Mouse (Mus musculus) heart, postnatal 25 days (tissue): ENCODE measurements around the gene Fam229a. TPM values are rescaled to one million over a fixed set of nuclear protein-coding genes. Genes with fewer than 3 reads are reported as not detected.
"Not testable (repeated sequence)": the region's sequence is repeated elsewhere in the genome, so short reads cannot be mapped to it uniquely, and the experiment has no call there.

Experiments used
- DNase-seq: peaks from one replicate; pipeline ENCODE4 v3.0.0; 2022; ENCODE audit warnings: low spot score
- intact Hi-C: fragments of 180-260 bp; cut with DNase I; formaldehyde crosslinking; loops from one replicate; pipeline ENCODE4 v1.15.1; 2025
- total RNA-seq, 2 experiments: library from RNA; stranded (reverse); gene quantifications; 2 replicates each; pipeline ENCODE4 v1.2.3; 2021

Fam229a gene
- not detected for total RNA-seq

DNA sequence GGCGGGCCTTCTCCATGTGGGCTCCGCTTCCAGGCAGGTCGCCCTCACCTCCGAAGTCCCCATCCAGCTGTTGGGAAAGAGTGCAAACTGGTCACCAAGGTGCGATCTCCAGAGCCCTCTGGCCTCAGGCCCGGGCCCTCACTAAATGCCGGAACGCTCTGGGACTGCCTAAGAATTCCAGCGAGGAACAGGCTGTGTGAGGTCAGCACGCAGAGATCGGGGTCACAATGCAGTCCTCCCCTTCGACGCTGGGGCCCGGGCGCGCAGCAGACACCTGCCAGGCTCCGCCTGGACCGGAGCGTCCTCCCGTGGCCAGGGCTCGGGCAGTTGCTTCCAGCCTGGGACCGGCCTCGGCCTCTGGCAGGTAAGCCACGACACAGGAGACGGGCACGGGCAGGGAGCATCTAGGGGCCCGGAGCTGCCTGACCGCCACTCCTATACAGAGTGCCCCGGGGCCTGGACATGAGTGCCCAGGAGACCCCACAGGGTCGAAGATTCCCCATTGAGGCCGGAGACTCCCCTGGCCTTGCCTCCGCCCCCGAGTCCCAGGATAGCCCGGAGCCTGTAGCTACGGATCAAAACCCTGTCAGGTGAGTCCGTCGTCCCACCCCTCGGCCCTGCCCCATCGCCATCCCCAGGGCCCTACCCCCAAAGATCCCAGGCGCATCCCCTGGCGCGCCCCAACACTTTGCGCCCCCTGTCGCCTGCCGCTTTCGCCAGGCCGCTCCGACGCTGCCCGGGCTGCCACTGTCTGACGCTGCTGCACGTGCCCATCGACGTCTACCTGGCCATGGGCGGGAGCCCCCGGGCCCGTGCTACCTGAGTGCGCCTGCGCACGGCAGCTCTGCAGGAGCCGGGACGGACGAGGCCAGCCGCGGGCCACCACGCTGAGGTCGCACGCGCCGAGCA, at the start of gene Fam229a, which contains the start of gene Tssk3:
TSS of gene Fam229a (plus strand) at position 219 of the 909 bp plus-strand sequence.
TSS of gene Tssk3 (minus strand) at position 51 of the 909 bp plus-strand sequence.
- DNase-seq: no peak
- intact Hi-C loops: loop anchor here (5.0 kb wide), 1 partner anchor 116 kb away; no protein-coding TSS in a partner anchor

DNA sequence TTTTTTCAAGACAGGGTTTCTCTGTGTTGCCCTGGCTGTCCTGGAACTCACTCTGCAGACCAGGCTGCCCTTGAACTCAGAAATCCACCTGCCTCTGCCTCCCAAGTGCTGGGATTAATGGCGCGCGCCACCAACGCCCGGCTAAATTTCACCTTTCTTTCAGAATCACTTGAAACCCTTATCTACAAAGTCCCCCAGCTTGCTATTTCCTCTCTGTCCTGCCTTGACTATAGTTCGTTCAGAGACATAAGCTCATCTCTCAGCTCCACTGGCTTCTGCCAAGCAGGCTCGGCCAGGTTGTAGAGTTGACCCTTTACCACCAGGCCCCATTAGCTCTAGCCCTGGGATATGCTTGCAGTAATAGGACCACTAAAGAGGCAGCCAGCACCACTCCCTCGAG, 43.6 kb upstream of the Fam229a start:
- intact Hi-C loops: no loop called here
- DNase-seq: no peak

DNA sequence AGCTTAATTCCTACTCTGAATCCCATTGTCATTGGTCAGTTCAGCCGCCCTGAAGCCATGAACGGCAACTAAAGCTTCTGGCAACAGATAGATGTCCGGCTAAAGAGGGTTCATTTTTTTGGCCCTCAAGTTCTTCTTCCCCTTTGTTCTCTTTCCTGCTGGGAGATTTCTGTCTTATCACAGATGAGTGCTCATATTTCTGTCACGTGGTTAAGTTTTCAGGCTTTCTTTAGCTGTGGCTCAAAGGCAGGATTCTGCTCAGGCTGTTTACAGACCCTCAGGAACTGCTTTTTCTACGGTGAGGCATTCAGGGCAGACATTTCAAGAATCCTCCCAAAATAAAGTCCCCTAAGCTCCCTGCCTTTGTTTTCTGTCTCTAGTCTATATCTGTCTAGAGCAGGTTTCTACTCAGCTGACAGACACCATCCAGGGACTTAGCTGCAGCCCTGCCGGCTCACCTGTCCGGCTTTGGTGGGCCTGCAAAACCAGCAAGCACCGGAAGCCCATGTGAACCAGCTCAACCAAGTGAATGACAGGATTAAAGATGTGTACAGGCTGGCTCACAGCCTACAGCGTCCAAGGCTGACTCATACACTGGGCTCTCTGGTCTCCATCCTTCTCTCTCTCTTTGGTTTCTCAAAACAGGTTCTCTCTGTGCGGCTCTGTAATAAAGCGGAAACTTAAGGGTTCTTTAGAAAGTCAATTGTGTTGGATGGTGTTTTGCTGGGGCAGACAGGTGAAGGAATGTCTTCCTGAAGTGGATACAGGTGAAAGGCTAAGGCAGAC, 43.0 kb upstream of the Fam229a start:
- no peak for DNase-seq
- intact Hi-C loops: no loop called here

DNA sequence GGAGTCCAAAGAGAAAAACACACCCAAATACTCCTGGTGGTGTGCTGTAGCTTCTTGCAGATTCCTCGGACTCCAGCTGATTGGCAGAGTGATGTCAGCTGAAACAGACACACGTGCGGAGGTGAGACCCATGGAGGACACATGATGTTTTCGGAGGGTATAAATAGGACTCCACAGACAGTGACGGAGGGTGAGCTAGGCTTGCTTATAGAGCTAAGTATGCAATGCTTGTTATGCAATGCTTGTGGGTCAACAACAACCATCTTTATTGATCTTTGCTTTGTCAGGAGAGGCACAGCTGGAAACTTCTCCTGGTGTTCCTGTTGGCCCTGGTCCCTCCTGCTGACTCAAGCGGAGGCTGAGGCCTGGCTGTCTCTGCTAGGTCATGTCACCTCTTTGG, 42.3 kb upstream of the Fam229a start:
- intact Hi-C loops: no loop called here
- no peak for DNase-seq

DNA sequence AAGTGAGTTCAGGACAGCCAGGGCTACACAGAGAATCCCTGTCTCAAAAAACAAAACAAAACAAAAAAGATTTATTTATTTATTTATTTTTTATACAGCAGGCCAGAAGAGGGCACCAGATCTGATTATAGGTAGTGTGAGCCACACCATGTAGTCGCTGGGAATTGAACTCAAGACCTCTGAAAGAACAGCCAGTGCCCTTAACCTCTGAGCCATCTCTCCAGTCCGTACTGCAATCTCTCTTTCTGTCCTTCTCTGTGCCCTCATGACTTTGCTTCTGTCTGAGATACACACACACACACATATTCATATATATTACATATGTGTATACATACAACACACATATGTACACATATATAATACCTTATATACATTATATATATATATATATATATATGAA, 40.1 kb upstream of the Fam229a start:
- DNase-seq: no peak
- intact Hi-C loops: loop anchor here (10.0 kb wide), 1 partner anchor 316 kb away; the partner anchor contains the start of gene Fndc5

DNA sequence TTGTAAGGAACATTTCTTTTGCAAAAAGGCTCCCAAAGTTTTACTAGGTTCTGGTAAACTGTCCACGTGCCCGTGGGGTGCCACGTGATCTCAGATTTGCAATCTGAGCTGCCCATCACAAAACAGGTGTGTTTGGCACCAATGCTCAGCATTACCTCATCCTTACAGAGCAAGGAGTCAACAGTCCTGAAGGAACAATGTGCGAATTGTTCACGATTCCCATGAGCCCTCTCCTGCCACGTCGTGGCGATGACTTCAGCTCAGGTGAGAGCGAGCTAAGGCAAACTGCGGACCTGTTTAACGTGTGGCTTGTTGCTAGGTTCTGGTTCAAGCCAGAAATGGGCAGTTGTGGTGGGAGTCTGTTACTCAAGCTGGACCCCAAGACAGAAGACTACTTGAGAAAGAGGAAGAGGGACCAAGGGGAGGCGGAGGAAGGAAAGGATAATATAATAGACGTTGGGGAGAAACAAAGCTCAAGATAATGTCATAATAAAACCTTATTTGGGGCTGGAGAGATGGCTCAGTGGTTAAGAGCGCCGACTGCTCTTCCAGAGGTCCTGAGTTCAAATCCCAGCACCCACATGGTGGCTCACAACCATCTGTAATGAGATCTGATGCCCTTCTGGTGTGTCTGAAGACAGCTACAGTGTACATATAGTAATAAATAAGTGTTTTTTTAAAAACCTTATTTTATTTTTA, 39.4 kb upstream of the Fam229a start:
- intact Hi-C loops: loop anchor here (10.0 kb wide), 1 partner anchor 317 kb away; the partner anchor contains the start of gene Fndc5
- DNase-seq: no peak

DNA sequence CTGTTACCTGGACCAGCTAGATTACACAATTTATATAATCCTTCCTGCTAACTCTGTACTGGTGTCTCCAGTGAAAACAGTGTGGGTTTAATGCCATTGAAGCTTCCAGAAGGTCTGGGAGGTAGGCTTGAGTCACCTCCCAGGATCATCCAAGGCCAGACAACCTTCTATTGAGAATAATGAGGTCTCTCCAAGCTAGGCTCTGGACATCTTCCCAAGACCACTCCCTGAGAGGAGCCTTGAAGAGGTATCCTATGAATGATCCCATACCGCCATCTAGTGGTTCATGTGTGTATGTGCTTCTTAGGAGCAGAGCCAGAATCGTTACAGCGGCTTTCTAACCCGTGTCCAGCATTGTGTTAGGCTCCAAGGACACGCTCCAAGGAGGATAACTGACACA, 35.7 kb upstream of the Fam229a start:
- intact Hi-C loops: loop anchor here (1.0 to 10.0 kb wide), 4 partner anchors 105 to 320 kb away; partner anchors contain the start of gene Fndc5
- DNase-seq: peak; percentile 39

DNA sequence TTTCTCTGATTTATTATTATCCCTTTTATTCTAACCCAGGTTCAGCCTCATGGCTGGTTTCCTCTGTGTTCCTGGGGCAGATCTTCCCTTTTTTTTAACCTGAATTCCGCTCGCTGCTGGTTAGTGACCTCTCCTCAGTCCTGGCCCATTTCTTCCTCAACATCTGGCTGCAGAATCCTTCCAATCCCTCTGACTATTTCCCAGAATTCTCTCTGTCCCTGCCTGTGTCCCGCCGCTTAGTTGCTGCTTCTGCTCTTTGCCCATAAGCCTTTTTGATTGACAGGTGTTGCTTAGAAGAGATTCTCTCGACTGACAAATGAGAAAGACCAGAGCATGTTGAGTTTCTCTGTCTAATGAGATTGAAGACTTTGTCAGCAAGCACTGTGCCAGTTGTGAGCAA, 34.9 kb upstream of the Fam229a start:
- intact Hi-C loops: loop anchor here (5.0 to 10.0 kb wide), 3 partner anchors 244 to 321 kb away; partner anchors contain the start of gene Fndc5
- DNase-seq: no peak

DNA sequence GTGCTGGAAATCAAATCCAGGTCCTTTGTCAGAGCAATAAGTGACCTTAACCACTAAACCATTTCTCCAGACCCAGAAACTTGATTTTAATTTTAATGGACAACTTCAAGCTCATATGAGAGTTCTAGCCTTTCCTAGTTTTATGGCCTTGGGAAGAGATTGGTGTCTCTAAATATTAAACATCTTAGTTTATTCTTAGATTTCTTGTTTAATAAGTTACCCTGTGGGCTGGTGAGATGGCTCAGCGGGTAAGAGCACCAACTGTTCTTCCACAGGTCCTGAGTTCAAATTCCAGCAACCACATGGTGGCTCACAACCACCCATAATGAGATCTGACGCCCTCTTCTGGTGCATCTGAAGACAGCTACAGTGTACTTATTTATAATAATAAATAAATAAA, 33.7 kb upstream of the Fam229a start:
- DNase-seq: not testable (repeated sequence)
- intact Hi-C loops: loop anchor here (5.0 to 10.0 kb wide), 3 partner anchors 245 to 323 kb away; partner anchors contain the start of gene Fndc5

DNA sequence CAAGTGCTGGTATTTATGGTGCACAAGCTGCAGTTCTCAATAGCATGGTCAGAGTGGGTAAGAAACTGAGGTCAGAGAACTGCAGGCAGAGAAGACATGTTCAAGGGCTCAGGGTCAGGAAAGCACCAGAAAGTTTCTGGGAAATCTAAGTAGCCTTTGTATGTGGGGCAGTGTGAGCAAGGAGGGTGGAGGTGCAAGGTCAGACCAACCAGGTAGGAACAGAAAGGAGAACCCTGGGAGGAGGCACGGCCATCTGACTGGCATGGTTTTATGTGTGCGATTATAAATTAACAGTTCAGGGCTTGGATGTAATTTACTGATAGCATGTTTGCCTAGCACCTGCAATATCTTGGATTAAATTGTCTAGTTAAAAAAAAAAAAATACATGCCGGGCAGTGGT, 31.3 kb upstream of the Fam229a start:
- DNase-seq: no peak
- intact Hi-C loops: loop anchor here (5.0 to 10.0 kb wide), 3 partner anchors 247 to 325 kb away; partner anchors contain the start of gene Fndc5

DNA sequence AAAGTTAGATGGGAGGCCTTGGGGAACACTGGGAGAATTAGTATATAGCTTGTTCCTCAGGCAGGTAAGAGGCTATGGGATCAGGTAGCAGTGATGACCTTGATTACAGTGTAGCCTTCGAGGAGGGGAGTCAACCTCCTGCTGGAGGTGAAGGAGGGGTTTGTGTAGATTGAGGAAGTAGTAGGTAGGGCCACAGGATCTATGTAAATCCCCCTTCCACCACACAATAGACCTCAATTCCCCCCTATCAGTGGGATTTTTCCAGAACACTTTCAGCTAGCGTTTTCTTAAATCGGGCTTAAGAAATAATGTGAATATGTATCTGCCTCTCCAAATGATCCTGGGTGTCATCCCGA, 30.2 kb upstream of the Fam229a start:
- intact Hi-C loops: no loop called here
- no peak for DNase-seq

DNA sequence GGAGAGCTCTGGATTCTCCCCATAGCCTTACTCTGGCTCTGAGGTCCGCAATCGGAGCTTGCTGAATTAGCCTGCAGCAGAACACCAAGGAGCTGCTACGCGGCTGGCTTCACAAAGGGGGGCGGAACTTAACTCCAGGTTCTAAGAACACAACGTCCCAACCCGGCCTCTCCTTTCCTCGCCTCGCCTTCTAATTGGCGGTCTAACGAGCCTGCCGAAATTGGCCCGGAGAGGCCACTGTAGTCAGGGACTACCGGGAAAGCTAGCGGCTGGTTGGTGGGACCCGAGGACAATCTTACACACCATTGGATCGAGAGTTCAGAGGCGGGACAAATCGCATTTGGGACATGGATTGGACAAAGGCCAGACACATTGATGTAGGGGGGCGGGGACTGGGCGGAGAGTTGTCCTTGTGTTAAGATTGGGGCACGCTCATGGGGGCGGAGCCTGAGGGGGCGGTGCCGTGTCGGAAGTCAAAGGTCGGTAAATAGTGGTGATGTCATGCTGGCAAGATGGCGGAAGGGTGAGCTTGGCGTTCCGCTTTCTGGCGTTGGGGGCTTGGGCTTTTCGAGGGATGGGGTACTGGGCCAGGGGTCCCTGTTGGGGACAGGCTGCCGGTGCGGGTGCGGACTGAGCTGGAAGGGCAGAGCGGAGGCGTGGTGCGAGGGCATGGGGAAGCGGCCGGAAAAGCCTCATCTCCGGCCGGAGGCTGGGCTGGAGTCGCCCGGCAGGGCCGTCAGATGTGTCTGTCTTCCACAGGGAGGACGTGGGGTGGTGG, 29.6 kb upstream of the Fam229a start, which contains the start of gene Bsdc1:
TSS of gene Bsdc1 (plus strand) at position 399 of the 778 bp plus-strand sequence.
- intact Hi-C loops: no loop called here
- peak; percentile 100 for DNase-seq

DNA sequence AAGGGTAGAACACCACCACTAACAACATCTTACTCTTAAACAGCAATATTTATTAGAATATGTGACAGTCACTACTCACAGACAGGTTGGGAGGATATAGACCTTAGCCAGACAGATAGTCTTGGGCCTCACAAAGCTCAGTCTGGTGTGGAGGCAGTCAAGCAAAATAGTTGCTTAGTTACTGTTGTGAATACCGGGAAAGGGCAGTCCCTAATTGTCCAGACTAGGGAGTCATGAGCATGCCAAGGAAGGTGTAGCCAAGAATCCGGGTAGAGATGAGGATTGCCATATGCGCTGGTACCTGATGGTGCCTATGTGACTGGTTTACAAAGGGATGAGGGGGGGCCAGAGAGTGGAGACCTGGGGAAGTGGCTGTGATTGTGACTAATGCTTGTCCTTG, 28.9 kb upstream of the Fam229a start:
- intact Hi-C loops: no loop called here
- DNase-seq: no peak

DNA sequence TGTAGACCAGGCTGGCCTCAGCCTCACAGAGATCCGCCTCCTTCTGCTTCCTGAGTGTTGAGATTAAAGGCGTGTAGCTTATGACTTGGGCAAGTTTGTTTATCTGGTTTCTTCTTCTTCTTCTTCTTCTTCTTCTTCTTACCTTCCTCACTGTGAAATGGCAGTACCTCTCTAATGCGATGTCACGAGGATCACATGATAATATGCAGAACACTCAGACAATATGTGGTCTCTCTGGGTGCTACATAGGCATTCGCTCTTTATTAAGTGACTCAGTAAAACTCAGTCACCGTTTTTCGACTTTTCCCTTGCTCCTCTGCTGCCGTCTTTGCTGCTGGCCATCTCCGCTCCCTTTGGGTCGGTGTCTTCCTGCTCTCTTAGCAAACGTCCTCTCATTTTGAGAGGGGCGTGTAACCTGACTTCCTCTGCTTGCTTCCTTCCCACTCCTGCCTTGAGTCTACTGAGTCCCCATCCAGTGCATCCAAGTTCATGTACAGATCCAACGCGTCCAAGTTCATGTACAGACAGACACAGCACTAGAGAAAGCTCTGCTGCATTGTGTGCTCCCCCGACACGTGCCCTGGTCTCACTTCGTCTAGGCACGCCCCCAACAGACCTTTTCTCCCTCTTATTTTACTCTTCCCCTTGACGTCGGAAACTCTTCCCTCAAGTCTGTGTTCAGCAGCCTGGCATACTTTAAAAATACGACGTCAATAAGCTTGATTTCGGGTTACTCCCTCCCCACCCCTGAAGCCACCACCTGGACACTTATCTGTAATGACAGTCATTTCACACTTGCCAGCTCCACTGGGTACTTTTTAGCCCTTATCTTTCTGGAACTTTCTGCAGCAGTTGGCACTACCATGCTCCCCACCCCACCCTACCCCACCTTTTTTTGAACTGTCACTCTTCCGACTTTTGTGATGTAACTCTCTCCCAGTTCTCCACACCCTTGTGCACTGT, 27.6 kb upstream of the Fam229a start:
- no peak for DNase-seq
- intact Hi-C loops: no loop called here

DNA sequence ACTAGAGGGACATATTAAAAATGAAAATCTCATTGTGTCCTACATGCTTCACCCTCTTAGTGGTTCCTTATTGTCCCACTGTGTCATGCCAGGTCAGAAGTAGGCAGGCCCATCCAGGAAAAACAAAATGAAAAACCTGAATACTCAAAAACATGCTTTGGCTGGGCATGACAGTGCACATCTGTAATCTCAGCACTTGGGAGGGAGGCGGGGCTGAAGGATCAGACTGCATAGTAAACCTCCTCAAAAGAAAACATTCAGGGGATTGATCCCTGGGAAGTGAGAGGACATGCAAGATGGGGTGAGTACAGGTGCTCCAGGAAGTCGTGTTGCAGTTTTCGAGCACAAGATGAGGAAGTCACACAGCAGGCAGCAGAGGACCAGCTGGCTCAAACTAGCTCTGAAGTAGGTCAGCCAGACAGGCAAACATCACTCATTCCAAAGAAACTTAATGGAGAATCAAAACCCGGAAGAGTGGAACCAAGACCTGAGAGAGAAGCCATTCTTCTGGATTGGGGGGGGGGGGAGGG, 26.6 kb upstream of the Fam229a start:
- intact Hi-C loops: no loop called here
- DNase-seq: no peak

DNA sequence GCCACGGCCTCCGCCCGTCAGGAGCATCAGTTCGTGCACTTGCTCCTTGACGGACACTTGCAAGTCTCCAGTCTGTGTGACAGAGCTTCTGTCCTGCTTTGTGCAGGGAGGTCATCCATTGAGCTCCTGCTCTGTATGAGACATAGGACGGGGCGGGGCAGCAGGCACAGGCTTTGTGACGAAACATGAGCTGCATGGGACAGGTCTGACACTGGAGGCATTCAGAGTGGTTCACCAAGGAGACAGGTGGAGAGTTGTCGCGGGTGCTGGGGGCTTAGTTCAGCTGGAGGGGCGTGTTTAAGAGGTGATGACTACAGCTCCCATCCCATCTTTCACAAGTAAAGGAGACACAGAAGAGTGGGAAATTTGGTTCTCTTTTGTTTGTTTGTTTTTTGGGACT, 14.9 kb upstream of the Fam229a start:
- no peak for DNase-seq
- intact Hi-C loops: no loop called here

DNA sequence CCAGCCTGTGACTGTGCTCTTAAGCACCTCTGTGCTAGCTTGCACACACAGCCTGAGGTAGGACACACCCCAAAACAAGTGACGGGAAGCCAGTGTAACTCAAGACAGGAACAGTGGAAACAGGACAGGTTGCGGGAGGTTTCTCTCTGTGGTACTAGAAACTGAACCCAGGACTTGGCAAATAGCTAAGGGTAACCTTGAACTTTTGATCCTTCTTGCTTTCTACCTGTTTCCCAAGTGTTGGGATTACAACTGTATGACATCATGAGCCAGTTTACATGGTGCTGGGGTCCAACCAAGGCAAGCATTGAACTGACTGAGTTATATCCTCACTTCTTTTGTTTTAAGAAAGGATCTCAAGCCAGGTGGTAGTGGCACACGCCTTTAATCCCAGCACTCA, 11.1 kb upstream of the Fam229a start:
- intact Hi-C loops: no loop called here
- DNase-seq: no peak

DNA sequence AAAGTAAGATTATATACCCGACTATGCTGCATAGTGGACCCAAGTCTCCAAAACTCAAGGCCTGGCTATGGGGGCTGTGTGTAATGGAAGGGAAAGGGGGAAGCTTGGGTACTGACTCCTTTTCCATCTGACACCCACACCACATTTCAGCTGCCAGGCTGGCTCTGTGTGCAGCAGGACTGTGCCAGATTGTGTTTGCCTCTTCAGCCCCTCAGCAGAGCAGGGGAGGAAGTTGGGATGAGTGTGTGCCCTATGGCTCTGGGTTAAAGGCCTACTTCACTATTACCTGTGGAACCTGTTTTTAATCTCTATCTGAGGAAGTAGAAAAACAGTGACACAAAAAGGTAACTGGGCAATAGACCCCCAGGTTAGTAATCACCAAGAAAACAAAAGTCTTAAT, 9.9 kb upstream of the Fam229a start:
- intact Hi-C loops: no loop called here
- DNase-seq: no peak
